Mouse (Mus musculus) fibroblast of lung, adult 2 months (primary cell): ENCODE measurements around the gene Fmnl3.

Source experiments
- DNase-seq: peaks from one replicate; pipeline ENCODE4 v3.0.0-alpha.2; 2011; ENCODE audit warnings: low read depth

The Fmnl3 gene

GRCm38 (mm10) chr15:99370259-99370691, at the start of gene Fmnl3:
TSS of gene Fmnl3 (minus strand) at chr15:99370482.
- DNase-seq = peak; percentile 57

- no peak for DNase-seq
Measured at GRCm38 (mm10) chr15:99417692-99418271, 47.5 kb upstream of the Fmnl3 start.

GRCm38 (mm10) chr15:99416957-99417356, 46.7 kb upstream of the Fmnl3 start:
- no peak for DNase-seq

- DNase-seq = peak; percentile 79
Measured at GRCm38 (mm10) chr15:99416348-99416882, 46.1 kb upstream of the Fmnl3 start.

- DNase-seq = no peak
Measured at GRCm38 (mm10) chr15:99415793-99416192, 45.5 kb upstream of the Fmnl3 start.

GRCm38 (mm10) chr15:99411747-99412146, 41.5 kb upstream of the Fmnl3 start:
- DNase-seq = no peak

GRCm38 (mm10) chr15:99408845-99409244, 38.6 kb upstream of the Fmnl3 start:
- DNase-seq = no peak

- DNase-seq = no peak
Measured at GRCm38 (mm10) chr15:99406986-99407570, 36.8 kb upstream of the Fmnl3 start.

GRCm38 (mm10) chr15:99405150-99405549, 34.9 kb upstream of the Fmnl3 start:
- no peak for DNase-seq

- DNase-seq = no peak
Measured at GRCm38 (mm10) chr15:99403159-99403889, 33.0 kb upstream of the Fmnl3 start.

GRCm38 (mm10) chr15:99400602-99401001, 30.3 kb upstream of the Fmnl3 start:
- no peak for DNase-seq

GRCm38 (mm10) chr15:99399503-99400245, 29.4 kb upstream of the Fmnl3 start:
- DNase-seq = no peak

GRCm38 (mm10) chr15:99397622-99398021, 27.3 kb upstream of the Fmnl3 start:
- DNase-seq = no peak

GRCm38 (mm10) chr15:99396875-99397274, 26.6 kb upstream of the Fmnl3 start:
- no peak for DNase-seq

- no peak for DNase-seq
Measured at GRCm38 (mm10) chr15:99396462-99396861, 26.2 kb upstream of the Fmnl3 start.

- DNase-seq = no peak
Measured at GRCm38 (mm10) chr15:99393386-99394252, 23.3 kb upstream of the Fmnl3 start.

GRCm38 (mm10) chr15:99392486-99393385, 22.5 kb upstream of the Fmnl3 start, which contains the start of gene Tmbim6:
TSS of gene Tmbim6 (plus strand) at chr15:99392882.
- DNase-seq = peak; percentile 100

GRCm38 (mm10) chr15:99391975-99392374, 21.7 kb upstream of the Fmnl3 start:
- no peak for DNase-seq

GRCm38 (mm10) chr15:99390472-99391401, 20.5 kb upstream of the Fmnl3 start:
- DNase-seq = no peak
